Mouse (Mus musculus): ENCODE measurements around the gene Lbh.

GRCm38 (mm10) chr17:72951331-72951730 lies 33.2 kb downstream of the Lbh start:
- TF ChIP-seq CTCF (IDR thresholded peaks at IDR 0.05; ENCODE audit: borderline replicate concordance, insufficient read depth, low read length) (no peak), POLR2A (IDR thresholded peaks at IDR 0.05; ENCODE audit: low read depth, low read length) (no peak)

Data from embryonic fibroblast, embryonic 13.5 days (primary cell).